Mouse (Mus musculus) urinary bladder, postnatal 10 days (tissue): ENCODE results near the gene Ctdspl.

Source experiments
- DNase-seq: peaks from one replicate; pipeline ENCODE4 v3.0.0; 2022; ENCODE audit warnings: low spot score

Gene Ctdspl

DNA sequence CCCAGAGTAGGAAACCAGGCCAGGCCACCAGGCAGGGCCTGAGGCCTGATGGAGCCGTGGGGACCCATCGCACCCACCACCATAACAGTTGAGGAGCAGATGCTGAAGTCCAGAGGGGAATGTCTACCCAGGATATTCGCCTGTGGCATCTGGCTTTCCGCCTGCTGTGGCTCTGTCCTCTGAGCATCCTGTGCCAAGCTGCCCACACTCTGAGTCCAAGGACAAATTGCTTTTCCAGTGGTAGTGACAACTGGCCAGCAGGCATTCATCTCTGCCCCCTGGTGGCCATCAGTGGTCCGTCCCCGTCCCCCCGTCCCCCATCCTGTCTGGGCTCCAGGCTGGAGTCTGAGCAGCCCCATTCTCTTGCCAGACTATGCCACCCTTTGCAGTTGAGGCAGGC is 103.3 kb downstream of the Ctdspl start:
- DNase-seq: no peak

DNA sequence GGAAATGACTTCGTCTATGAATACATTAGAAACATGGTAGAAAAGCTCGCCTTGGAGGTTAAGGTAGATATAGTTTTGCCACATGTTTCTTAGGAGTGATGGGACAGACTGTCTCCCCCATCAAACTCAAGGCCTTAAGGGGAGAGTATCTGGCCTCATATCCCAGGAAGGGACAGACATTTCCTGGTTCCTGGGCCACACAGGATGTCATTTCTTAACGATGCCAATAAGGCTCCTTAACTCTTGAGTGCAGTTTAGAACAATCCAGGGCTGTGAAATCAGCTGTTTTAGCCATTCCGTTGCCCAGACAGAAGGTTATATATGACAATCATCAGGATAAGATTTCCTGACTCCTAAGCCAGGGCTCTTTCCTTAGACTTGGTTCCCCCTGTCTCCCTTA is 104.8 kb downstream of the Ctdspl start:
- no peak for DNase-seq

DNA sequence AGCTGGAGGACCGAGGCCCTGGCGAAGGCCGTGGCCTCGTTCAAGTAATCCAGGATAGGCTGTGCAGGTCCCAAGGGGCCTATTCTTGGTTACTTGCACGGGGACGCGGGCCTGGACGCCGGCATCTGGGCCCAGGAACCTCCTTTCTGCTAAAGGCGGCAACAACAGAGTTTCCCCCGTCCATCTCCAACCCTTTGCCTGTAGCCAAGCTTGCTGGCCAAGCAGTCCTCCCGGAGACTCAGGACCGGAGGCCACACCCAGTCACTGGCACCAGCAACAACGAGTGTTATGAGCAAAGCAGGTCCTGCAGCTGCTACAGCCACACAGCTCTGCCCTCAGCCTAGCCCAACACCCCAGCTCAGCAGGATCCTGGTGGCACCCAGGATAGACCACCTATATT is 105.5 kb downstream of the Ctdspl start:
- DNase-seq: no peak

DNA sequence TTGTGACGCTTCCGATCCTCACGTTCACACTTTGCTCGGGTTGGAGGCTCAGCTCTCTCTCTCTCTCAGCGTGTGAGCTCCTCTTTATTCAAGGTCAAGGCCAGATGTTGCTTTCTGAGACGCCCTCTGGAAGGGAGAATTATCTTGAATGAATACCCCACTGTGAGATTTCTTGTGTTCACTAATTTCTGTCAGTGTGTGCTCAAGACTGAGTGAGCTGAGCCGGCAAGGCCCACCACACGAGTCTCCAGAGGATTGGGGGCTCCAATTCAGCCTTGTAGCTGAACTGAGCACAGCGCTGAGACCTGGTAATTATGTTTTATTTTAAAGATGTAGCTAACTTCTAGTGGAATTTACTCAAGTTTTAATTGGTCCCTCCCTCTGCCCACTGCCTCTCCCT is 106.3 kb downstream of the Ctdspl start:
- no peak for DNase-seq

DNA sequence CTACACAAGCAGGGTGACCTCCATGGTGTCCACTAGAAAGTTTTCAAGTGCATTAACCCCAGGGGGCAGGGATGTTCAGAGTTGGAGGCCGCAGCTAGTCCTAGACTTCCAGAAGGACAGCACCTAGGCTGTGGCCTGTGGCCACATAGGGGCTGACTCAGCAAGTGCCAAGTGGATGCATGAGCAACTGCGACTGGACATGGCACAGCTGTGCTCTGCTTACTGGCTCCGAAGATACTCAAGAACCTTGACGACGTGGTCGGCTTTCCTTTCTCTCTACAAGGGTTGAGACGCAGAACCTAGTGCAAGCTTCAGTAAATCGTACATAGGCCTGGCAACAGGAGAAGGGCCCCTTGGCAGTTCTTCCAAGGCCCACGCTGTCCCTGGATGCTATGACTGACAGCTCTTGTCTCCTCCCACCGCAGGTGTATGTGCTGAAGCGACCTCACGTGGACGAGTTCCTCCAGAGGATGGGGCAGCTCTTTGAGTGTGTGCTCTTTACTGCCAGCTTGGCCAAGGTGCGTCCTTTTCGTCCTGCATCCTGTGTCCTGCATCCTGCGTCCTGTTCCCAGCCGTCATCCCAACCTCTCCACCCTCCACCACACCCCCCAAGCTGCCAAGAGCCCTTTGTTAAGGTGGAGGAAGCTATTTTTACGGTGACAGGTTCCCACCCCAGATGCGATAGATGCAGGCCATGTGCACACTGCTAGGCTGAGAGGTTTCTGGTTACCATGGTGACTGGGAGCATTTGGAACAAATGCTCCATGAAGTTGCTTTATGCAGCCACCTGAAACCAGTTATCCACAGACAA is 107.1 kb downstream of the Ctdspl start:
- DNase-seq: no peak

DNA sequence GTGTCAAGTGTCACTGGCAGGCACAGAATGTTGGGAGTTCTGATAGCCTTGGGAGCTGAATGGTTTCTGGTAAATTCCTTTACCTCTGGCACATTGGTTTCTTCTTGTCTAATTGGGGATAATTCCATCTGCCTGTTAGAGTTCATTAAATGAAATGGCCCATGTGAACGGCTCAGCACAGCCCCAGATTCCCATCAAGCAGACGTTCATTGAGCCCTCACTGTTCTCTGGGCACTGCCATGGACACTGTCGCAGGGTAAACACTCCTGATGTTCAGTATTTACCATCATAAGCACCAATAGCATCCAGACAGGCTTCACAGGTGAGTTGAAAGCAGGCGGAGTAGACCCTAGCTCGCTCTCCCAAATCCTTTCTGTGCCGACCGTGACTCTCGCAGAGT is 107.8 kb downstream of the Ctdspl start:
- DNase-seq: no peak

DNA sequence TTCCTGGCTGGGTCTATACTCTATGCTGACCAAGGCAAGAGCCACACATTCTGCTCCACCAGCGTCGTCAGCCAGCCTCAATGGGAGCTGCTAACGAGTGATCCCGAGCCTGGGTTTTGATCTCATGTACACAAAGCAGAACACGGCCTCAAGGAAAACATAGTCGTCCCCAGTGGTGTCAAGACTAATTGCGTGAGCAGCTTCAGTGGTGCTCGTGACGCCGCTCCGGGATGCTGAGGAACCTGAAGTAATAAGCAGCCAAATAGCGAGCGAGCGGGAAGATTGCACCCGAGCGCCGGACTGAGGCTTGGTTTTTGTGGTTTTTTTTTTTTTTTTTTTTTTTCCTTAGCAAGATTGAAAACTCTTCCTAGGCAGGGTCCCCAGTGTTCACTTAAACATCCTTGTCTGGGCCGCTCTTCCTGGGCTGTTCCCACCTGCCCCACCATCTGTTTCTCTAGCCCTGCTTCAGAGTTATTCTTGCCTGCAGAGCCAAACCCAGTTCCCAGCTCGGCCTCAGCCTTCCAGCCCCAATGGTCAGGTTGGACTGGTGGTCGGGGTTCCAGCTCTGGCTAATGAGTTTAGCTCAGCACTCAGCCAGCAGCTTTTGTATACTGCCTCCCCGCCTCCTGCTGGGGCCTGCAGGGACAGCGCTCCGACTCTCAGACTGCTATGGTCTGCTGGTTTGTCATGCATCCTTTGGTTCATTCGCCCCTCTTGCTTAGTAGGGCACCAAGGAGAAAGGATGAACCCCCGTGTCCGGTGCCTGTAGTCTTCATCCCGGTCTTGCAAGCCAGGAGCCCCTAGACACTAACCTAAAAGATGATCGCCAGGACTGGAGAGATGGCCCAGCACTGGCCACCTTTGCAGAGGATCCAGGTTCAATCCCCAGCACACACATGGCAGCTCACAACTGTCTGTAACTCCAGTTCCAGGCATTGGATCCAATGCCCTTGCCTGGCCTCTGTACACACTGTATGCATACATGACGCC is 108.7 kb downstream of the Ctdspl start:
- DNase-seq: no peak

DNA sequence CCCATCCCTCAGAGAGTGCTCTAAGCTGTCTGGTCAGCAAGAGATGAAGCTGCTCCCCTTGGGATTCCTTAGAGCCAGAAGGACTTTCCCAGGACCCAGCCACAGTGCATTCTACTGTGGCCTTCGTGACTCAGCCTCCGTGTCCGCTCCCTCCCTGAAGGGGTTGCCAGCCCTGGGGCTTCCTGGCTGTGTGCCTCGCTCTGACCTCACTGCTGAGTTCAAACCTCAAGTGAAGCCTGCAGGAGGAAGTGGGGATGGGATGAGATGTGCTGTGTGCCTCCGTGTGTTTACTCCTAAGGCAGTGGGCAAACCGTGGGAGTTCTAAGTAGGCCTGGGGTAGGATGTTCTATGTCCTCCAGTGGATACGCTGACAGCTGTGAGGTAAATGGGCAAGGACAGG is 109.6 kb downstream of the Ctdspl start:
- DNase-seq: no peak

DNA sequence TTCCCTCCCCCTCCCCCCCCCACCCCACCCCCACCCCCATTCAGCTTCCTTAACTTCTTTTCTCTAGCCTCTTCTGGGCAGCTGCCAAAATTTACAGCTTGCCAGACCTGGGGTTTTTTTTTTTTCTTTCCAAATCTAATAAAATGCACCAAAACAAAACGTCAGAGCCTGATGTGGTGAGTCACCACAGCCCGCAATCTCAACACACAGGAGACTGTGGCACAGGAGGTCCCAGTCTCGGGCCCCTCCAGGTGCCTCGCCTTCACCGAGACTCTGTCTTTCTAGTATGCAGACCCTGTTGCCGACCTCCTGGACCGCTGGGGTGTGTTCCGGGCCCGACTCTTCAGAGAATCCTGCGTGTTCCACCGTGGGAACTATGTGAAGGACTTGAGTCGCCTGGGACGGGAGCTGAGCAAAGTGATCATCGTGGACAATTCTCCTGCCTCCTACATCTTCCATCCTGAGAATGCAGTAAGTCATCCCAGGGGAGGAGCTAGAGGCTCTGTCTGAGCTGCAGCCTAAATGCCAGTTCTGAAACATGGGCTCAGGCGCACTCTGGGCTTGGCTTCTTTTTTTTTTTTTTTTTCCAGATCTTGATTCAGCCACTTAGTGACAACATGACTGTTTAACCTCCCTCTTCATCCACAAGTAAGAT is 111.0 kb downstream of the Ctdspl start:
- DNase-seq: no peak

DNA sequence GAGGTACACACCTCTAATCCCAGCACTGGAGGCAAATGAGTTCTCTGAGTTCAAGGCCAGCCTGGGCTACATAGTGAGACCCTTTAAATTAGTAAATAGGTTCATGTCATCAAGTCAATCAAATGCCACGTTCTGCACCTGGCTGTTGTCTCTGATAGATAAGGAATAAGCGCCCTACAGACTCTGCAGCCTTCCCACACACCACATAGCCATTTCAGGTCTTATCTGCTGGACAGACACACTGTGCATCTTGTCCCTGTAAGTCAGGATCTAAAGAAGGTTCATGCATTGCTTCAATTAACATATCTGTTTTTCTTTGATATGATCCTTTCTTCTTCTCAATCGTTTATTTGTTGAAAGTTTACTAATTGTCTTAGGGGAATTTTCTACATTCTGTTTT is 112.3 kb downstream of the Ctdspl start:
- no peak for DNase-seq

DNA sequence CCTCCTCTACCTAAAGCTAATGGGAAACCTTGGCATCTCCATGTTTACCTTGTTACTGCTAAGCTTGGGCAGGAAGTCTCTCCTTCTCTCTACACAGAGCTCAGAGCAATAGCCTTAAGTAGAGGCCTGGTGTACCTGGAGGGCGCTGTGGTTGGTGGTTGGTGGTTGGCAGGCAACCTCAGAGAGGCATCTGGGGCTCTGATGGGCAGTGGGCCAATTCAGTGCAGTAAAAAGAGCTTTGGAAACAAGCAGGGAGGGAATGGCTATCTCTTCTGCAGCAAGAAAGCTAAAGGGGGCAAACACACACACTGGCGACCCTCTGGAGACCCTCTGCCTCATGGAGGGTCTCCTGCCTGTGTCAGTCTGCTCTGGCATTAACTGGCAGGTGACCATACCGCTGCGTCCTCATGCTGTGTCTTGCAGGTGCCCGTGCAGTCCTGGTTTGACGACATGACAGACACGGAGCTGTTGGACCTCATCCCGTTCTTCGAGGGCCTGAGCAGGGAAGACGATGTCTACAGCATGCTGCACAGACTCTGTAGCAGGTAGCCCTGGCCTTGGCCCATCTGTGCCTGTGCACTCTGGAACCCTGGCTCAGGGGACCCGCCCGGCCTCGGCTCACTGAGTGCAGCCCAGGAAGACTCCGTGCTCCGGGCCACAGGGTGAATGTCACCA is 114.0 kb downstream of the Ctdspl start:
- no peak for DNase-seq

DNA sequence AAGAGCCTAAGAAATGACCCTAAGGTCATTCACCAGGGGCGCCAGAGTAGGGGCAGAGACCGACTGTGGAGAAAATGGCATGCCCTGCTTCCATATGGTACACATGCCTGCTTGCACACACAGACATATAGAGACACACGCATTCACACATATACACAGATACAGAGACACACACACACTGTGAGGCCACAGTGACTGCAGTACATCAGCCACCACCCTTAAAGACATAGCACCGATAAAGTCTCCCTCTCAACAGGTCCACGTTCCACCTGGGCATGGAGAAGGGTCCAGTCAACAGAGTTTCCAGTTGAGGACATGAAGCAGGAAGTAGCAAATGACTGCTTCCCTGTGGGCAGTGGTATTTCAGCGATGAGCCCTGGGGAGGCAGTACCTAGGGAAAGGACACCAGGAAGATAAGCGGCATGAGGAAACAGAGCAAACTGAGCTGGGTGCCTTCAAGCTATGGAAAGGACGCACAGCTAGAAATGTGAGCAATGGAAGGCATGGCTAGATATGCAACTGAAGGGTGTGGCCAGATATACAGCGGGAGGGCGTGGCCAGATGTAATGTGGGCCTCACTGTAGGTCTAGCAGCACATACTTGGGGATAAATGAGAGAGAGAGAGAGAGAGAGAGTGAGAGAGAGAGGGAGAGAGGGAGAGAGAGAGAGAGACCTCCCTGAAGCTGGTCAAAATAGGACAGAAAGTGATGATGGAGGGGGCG is 122.1 kb downstream of the Ctdspl start:
- DNase-seq: no peak

DNA sequence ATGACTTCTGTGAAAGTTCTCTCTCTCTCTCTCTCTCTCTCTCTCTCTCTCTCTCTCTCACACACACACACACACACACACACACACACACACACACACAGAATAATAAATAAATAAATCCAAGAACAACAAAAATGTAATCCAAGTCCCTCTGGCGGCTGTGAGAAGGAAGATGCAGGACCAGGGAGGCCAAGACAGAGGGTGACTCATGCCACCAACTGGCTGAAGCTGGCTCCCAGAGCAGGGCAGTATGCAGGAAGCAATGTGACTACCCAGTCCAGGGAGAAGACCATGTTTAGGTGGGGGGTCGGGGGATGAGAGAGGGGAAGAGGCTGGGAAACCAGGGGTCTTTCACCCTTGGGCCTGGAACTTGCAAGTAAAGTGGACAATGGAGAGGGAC is 124.9 kb downstream of the Ctdspl start:
- no peak for DNase-seq

DNA sequence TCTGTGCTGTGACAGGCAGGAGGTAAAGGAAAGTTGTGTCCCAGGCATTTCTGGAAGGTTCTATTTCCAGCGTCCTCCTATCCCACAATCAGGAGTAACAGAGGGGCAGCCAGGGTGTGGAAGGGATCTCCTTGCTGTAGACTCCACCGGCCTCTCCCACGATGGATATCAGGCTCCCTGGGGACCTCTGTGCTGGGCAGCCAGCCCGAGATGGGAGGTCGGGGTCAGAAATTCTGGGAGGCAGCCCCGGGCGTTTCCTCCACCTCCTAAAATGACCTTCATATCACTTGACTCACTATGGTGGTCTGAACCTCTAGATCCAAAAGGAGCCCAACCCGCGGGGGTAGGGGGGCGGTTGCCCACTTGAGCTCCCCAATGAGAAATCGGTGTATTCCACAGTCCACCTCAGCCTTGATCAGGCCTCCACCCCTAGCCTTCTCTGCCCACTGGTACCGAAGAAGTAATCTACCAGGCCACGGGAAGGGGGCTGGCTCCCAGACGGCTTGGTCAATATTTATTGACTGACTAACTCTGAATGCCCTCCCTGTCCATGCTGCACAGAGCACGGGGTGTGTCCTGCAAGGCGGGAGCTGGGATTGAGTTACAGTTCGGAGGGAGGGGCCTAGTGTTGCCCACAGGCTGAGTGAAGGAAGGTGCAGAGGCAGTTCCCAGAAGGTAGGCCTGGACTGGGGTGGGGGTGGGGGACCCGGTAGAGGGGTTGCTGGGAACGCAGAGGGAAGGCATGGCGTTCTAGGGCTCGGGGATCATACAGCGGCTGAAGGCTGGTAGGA is 126.1 kb downstream of the Ctdspl start, which contains the start of gene Vill:
Gene Vill, plus strand, starts transcription at position 625 of the 791 bp plus-strand sequence.
- no peak for DNase-seq

DNA sequence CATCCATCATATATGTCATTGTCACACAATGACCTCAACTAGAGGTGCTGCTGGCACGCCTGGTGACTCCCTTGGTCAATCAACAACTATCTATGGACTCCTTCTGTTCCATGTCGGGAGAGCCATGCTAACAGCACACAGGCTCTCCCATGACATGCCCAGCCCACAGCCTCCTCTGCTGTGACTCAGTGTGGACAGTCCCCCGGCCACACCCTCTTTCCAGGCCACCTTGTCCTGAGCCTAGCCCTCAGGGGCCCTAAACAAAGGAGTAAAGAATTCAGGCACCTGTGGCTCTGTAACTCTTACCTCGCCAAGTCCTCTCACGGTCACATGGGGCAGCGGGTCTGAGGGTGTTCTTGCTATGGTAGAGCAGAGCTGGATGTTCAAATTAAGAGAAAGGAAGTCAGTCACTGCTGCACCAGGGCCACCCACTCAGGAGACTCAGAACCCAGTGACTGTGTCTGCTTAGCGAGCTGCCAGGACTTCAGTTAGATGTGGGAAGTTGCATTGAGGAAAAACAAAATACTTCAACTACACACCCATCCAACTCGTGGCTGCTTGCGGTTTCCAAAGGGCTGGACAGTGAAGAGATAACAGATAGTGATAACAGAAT is 127.8 kb downstream of the Ctdspl start:
- no peak for DNase-seq

DNA sequence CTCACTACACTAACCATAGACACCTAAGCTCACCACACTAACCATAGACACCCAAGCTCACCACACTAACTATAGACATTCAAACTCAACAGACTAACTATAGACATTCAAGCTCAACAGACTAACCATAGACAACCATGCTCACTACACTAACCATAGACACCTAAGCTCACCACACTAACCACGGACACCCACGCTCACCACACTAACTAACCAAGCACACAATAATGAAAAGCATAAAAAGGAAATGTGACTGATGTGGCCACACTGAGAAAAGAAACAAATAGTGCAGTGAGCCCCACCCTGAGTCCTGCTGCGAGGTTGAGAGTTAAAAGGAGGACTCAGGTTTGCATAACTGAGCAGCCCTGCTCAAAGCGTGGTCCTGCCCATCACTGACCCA is 129.1 kb downstream of the Ctdspl start:
- no peak for DNase-seq

DNA sequence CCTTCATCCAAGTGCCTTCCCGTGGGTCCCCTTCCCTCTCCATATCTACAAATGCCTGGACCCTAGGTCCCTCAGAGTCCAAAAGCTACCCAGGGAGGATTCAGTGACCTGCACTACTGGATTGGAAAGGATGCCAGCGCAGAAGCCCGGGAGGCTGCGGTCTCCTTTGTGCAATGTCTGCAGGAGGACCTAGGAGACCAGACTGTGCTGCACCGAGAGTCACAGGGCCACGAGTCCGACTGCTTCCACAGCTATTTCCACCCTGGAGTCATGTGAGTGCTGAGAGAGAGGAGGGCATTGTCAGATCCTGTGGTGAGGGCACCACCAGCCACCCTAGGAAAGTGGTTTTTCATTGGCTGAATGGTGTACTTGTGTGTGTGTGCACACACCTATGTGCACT is 132.0 kb downstream of the Ctdspl start:
- DNase-seq: no peak

DNA sequence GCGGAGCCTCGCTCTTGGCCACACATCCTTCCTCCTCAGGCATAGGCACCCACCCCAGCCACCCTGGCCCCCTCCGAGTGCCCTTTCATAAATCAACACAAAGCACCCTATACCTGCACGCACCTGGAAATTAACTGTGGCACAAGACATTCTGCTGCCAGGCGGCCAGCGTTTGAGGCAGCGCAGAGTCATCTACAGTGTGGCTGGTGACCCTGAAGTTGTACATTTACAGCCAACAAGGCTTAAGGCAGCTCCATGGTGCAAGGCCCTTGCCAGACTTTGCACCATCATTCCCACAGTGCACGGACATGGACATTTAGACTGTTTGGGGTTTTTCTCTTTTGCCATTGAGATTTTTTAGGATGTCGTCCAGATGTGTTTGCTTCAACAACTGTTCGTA is 134.4 kb downstream of the Ctdspl start:
- DNase-seq: no peak

DNA sequence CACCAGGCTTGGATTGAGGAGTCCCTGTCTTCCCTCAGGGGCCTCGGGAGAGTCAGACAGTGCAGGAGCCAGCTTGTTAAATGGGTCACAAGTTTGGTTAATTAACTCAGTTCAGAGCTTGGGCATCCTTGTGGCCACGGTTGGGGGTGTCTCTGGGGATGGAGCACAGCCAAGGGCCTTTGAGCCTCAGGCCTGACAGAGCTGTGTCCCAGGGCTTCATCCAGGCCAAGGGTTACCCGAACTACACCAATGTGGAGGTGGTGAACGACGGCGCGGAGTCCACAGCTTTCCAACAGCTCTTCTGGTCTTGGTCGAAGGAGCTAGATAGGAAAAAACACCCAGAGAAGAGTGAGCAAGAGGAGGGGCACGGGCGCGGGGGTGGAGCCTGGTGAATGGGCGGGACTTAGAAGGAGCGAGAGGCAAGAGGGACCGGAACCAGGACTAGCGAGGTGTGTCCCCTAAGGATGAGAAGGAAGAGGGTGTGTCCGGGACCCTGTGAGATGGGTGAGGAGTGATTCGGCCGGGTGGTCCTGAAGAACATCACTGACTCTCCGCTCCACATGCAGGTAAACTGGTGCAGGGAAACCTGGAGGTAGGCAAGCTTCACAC is 136.9 kb downstream of the Ctdspl start:
- DNase-seq: no peak

DNA sequence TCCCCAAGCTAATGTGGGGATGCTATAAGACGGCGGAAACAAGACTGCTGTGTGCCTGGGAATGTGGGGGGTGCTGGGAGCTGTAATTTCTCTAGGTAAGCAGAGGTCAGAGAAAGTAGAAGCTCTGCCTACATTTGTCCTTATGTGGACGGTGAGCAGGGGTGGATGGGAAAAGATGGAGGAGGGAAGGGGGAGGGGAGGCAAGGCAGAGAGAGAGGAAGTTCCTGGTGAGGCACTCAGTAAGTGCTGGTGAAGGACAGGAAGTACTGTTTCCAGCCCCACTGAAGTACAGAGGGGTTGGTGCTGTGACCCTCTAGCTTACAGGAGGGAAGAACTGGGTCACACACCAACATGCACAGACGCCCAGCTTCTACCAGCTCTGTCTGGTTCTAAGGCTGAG is 138.0 kb downstream of the Ctdspl start:
- DNase-seq: no peak
